Mouse (Mus musculus) heart, adult 2 months (tissue): ENCODE measurements around the gene Evi5.

Source experiments
- CTCF ChIP-seq: fragments of 200-600 bp; IDR thresholded peaks from 2 replicates; pipeline ENCODE4 v1.8.1; 2022; ENCODE audit warnings: antibody characterized with exemption, mild to moderate bottlenecking, moderate library complexity
- EP300 ChIP-seq: fragments of 200-500 bp; IDR thresholded peaks from 2 replicates; pipeline ENCODE4 v1.6.1; 2011; ENCODE audit warnings: low read depth, low read length, control low read depth; ENCODE audit not compliant: insufficient read depth
- POLR2A ChIP-seq: fragments of 200-500 bp; IDR thresholded peaks from 2 replicates; pipeline ENCODE4 v1.6.1; 2011; ENCODE audit warnings: mild to moderate bottlenecking, low read depth, low read length, control low read depth; ENCODE audit not compliant: insufficient read depth

DNA sequence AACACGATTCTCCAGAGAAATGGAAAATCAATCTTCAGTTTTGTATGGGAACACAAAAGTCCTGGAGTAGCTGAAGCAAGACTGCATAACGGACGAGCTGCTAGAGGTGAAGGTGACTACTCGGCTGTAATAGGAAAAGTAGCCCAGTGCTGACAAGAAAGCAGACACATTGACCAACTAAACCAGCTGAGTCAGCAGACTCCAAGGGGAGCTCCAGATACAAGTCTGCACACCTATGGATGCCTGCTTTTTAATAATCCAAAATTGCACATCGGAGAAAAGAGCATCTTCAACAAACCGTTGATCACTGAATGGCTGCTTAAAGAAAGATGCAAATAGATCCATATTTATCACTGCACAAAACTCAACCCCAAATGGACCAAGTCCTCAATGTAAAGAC is 76.6 kb downstream of the Evi5 start:
- no peak for TF ChIP-seq CTCF
- no peak for TF ChIP-seq POLR2A
- TF ChIP-seq EP300: no peak
